Mouse (Mus musculus): ENCODE data around the gene Cntnap2.

DNA sequence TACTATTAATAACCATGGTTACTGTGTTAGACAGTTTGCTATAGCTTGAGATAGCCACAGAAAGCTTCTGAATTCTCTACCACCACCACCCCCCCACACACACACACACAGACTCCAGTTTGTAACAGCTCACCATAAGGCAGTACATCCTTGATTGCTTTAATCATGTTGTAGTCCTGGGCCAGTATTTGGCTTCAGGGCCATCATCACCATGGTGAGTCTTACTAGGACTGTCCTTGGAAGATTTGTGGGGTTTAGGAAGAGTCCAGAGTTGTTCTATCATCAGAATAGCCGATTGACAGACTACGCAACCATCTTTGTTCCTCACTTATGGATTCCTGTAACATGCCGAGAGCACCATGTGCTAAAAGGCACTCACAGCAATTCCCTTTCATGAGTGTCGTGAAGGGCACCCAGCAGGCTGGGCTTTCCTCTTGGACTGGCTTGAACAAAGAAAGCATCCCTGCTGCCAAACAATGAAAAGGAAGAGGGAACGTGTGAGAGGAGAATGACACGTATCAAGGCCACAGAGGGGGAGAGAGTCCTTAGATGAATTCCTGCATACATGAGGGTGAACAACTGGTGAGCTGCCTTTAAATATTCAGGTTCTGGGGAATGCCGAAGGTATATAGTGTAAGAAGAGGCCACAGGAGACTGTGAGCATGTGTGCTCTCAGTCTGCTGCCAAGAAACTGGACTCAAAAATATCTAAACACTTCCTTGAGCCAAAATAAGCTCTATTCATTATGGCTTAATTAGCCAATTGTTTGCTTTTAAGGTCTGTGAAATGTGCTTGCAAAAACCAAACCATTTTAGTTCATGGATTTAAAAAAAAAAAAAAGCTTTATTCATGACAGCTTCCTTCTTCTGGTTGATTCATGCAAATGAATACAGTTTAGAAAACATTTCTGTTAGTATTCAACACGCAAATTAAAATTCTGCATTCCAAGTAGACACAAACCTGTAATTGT, 2213.7 kb downstream of the Cntnap2 start:
- TF ChIP-seq GATA1 (IDR thresholded peaks at IDR 0.05; ENCODE audit: low read length) (no peak), TAL1 (IDR thresholded peaks at IDR 0.05; ENCODE audit: low read length) (no peak)

All from erythroblast, embryonic 14.5 days (primary cell).